Mouse (Mus musculus): ENCODE data around the gene Mrpl48.

DNA sequence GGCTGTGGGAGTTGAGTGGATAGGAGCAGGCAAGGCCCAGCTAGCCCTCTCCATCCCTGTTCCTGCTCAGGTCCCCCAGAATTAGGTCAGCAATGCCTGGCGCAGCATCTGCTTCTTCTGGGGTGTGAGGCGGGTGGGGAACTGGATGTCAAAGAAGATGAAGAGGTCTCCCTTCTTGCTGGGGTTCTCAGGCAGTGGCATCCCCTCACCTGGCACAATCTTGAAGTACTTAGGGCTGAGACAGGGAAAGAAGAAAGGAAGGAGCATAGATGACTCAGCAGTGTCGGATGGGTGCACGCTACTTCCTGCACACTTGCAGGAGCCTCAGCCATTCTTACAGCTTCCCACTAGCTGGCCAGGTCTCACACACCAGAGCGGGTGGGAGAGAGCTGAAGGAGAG is 105.0 kb downstream of the Mrpl48 start:
- no peak for TF ChIP-seq ZMIZ1 (IDR thresholded peaks at IDR 0.05; ENCODE audit: low read depth, low read length)
- no peak for TF ChIP-seq CTCF (IDR thresholded peaks at IDR 0.05 in 2 of 3, conservative IDR thresholded peaks at IDR 0.05 in 1 of 3; ENCODE audit: control insufficient read depth in 1 of 3, insufficient read depth in 1 of 3, low read depth in 2 of 3, low read length in 3 of 3, poor library complexity in 1 of 3, severe bottlenecking in 1 of 3)
- TF ChIP-seq POLR2A (IDR thresholded peaks at IDR 0.05; ENCODE audit: control insufficient read depth in 1 of 2, insufficient read depth in 1 of 2, low read depth in 1 of 2, low read length in 2 of 2, poor library complexity in 1 of 2): no peak; a peak in 2 of 4 replicates
